Mouse (Mus musculus): ENCODE measurements around the gene Btc.

GRCm38 (mm10) chr5:91434723-91435658 lies 32.2 kb upstream of the Btc start:
- TF ChIP-seq CTCF (IDR thresholded peaks at IDR 0.05; ENCODE audit: low read depth, low read length) (no peak), POLR2A (IDR thresholded peaks at IDR 0.05; ENCODE audit: insufficient read depth, low read length) (no peak)

Measured in ES-Bruce4 (cell line).